Mouse (Mus musculus) ES-E14 (cell line): ENCODE results near the gene D10Jhu81e. TPM values are rescaled to one million over a fixed set of nuclear protein-coding genes. Genes with fewer than 3 reads are reported as not detected.

Experiments used
- DNase-seq: peaks from one replicate; pipeline ENCODE4 v3.0.0-alpha.2; 2013; ENCODE audit warnings: low read depth, low spot score
- H3K27ac ChIP-seq: 2 replicates; pipeline ENCODE4 v1.5.1; 2012; ENCODE audit warnings: low read depth, mild to moderate bottlenecking, low read length, moderate library complexity, mixed read lengths; ENCODE audit not compliant: poor library complexity, insufficient read depth, severe bottlenecking
- H3K36me3 ChIP-seq: 2 replicates; pipeline ENCODE4 v1.6.1; 2012; ENCODE audit warnings: mild to moderate bottlenecking, low read length, moderate library complexity, mixed read lengths; ENCODE audit not compliant: control insufficient read depth, poor library complexity, insufficient read depth, severe bottlenecking
- H3K4me1 ChIP-seq, 2 experiments: fragments of 150-350 bp in 1 of 2; sonication (generic) in 1 of 2; 2 replicates each; pipeline ENCODE4 v1.6.1; 2012; ENCODE audit warnings: low read length in 2 of 2, mild to moderate bottlenecking in 1 of 2, mixed read lengths in 1 of 2; ENCODE audit not compliant: control insufficient read depth in 2 of 2, insufficient read depth in 2 of 2, poor library complexity in 1 of 2
- H3K4me3 ChIP-seq, 2 experiments: fragments of 150-350 bp in 1 of 2; sonication (generic) in 1 of 2; 2 replicates each; pipeline ENCODE4 v1.5.1; 2012; ENCODE audit warnings: low read length in 2 of 2, low read depth in 1 of 2, mild to moderate bottlenecking in 1 of 2, mixed read lengths in 1 of 2; ENCODE audit not compliant: insufficient read depth in 1 of 2, poor library complexity in 1 of 2, severe bottlenecking in 1 of 2
- H3K9ac ChIP-seq: 2 replicates; pipeline ENCODE4 v1.6.1; 2012; ENCODE audit warnings: low read depth, mild to moderate bottlenecking, low read length, mixed read lengths; ENCODE audit not compliant: poor library complexity, insufficient read depth, severe bottlenecking
- H3K9me3 ChIP-seq: fragments of 150-350 bp; sonication (generic); 2 replicates; pipeline ENCODE4 v1.6.1; 2012; ENCODE audit warnings: low read depth, mild to moderate bottlenecking, low read length; ENCODE audit not compliant: control insufficient read depth, insufficient read depth
- CHD2 ChIP-seq: IDR thresholded peaks from 2 replicates; pipeline ENCODE4 v1.6.1; 2014; ENCODE audit warnings: mild to moderate bottlenecking, low read depth, low read length, inconsistent platforms
- HCFC1 ChIP-seq: IDR thresholded peaks from 2 replicates; pipeline ENCODE4 v1.6.1; 2012; ENCODE audit warnings: low read length, inconsistent platforms, borderline replicate concordance; ENCODE audit not compliant: insufficient read depth
- MAFK ChIP-seq: IDR thresholded peaks from 2 replicates; pipeline ENCODE4 v1.6.1; 2014; ENCODE audit warnings: mild to moderate bottlenecking, low read depth, low read length, inconsistent platforms; ENCODE audit not compliant: insufficient read depth
- ZC3H11A ChIP-seq: IDR thresholded peaks from 2 replicates; pipeline ENCODE4 v1.6.1; 2012; ENCODE audit warnings: low read depth, mild to moderate bottlenecking, inconsistent platforms, low read length, borderline replicate concordance
- ZNF384 ChIP-seq: IDR thresholded peaks from 2 replicates; pipeline ENCODE4 v1.6.1; 2012; ENCODE audit warnings: low read depth, low read length, inconsistent platforms
- in situ Hi-C, 2 experiments: fragments of 600-800 bp; cut with MboI; formaldehyde crosslinking; loops; one replicate each; pipeline ENCODE4 v1.15.1; 2025; ENCODE audit warnings: low sequenced_read_pairs in 2 of 2, inconsistent platforms in 1 of 2; ENCODE audit not compliant: unreplicated experiment in 2 of 2
- total RNA-seq: library from RNA; depleted of rRNA; stranded (reverse); fragments of 300-350 nt; gene quantifications from 2 replicates; pipeline ENCODE4 v1.2.3, GENCODE M21; 2012; rRNA removed

Gene D10Jhu81e
- 31.6 and 40.2 TPM in 2 replicates for total RNA-seq

DNA sequence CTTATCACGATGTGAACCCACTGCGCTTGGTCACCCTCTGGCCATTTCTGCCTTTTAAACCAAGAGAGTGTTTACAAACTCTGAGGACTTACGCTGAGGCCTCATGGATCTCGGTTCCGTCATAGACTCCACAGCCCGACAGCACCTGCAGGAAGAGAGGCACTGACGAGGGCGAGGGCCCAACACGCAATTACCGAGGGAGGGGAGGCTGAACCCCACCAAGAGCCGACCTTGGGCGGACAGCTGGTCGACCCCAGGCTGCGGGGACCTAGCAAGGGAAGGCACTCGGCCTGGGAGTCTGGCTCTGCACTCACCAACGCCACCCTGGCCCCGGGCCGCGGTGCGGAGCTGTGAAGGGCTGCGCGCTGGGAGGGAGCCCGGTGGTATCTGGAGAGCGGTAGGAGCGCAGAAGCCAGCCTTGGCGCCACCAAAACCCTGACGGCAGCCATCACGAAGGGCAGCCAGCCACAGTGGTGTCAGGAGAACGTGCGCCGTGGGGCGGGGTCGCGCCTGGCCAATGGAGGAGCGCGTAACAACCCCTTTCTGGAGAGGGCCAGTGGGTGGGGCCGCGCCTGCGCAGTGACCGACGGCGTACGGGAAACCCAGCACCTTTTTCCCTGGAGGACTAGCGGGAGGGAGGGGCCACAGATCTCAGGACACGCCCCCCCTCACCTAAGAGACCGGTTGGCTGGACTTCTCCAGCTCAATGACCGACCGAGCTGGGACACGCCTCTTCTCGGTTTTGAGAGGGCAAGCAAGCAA, at the start of gene D10Jhu81e:
Gene D10Jhu81e, minus strand, starts transcription at position 502 of the 762 bp plus-strand sequence.
- Histone ChIP-seq H3K9ac (peak within 1 kb of the TSS; percentile 75), H3K4me1 (peaks cover 0 to 5% of the 10 kb centered on the region in 2 experiments; a peak in 1 of 4 replicates), H3K27ac (no peak within 1 kb of the TSS; the same call in 1 of the 2 replicates), H3K4me3 (peak within 1 kb of the TSS; percentile 80 to 86), H3K36me3 (peaks cover 46% of the 10 kb centered on the region), H3K9me3 (no peaks in the 10 kb centered on the region)
- in situ Hi-C loops = loop anchor here in 1 of 2 experiments (10.0 kb wide), 1 partner anchor 145 kb away; no protein-coding TSS in a partner anchor
- peak; percentile 98 for DNase-seq
- TF ChIP-seq ZNF384 (no peak), MAFK (no peak), CHD2 (no peak), HCFC1 (0 out of 2 replicates have a peak, but pooled peaks have one; percentile 41), ZC3H11A (no peak)

DNA sequence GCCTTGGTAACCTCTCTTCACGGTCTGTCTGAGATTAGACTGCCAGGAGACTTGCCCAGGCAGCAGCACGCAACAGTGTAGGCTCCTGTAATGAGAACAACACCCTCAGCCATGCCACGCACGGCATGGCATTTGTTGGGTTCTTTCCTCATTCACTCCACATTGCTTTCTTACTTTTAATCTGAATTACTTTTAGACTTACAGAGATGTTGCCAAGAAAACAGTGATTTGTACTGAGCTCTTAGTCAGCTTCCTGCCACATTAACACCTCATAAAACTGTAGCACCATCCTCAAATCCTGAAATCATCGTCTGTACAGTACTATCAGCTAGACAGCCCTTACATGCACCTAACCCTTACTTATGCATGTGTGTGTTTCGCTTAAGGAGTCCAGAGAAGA, 49.0 kb upstream of the D10Jhu81e start:
- peaks cover 27% of the 10 kb centered on the region; the same call in 1 of the 2 replicates for H3K36me3 ChIP-seq

GRCm38 (mm10) chr10:78216376-78217083, 46.9 kb upstream of the D10Jhu81e start:
- no peaks in the 10 kb centered on the region for H3K9me3 ChIP-seq
- no peak for TF ChIP-seq ZNF384
- TF ChIP-seq HCFC1 = no peak
- TF ChIP-seq MAFK = no peak
- no peak for TF ChIP-seq CHD2
- TF ChIP-seq ZC3H11A = no peak
- no peak for DNase-seq
- in situ Hi-C loops = no loop called here
- H3K4me3 ChIP-seq = no peak overlapping the region
- no peak overlapping the region for H3K9ac ChIP-seq
- no peaks in the 10 kb centered on the region for H3K4me1 ChIP-seq
- no peak overlapping the region for H3K27ac ChIP-seq
- peaks cover 27% of the 10 kb centered on the region; the same call in 1 of the 2 replicates for H3K36me3 ChIP-seq

More for the DNA sequence above, 49.0 kb upstream of the D10Jhu81e start:
- no peak for DNase-seq
- in situ Hi-C loops = no loop called here
- Histone ChIP-seq H3K27ac (no peak overlapping the region), H3K4me1 (no peaks in the 10 kb centered on the region), H3K4me3 (no peak overlapping the region), H3K9me3 (no peaks in the 10 kb centered on the region), H3K9ac (no peak overlapping the region)
- TF ChIP-seq ZNF384 (no peak), MAFK (no peak), ZC3H11A (no peak), CHD2 (no peak), HCFC1 (no peak)

GRCm38 (mm10) chr10:78214371-78214770, 44.8 kb upstream of the D10Jhu81e start:
- Histone ChIP-seq H3K36me3 (peaks cover 21% of the 10 kb centered on the region; the same call in 1 of the 2 replicates), H3K9ac (no peak overlapping the region), H3K4me1 (no peaks in the 10 kb centered on the region), H3K9me3 (no peaks in the 10 kb centered on the region), H3K27ac (no peak overlapping the region), H3K4me3 (no peak overlapping the region)
- no peak for TF ChIP-seq MAFK
- no peak for TF ChIP-seq ZNF384
- in situ Hi-C loops = no loop called here
- no peak for DNase-seq
